Mouse (Mus musculus): ENCODE data around the gene Wfdc15a. TPM values are rescaled to one million over a fixed set of nuclear protein-coding genes. Genes with fewer than 3 reads are reported as not detected.

Wfdc15a gene
- total RNA-seq, 2 experiments from 2014 or later = not detected

- intact Hi-C loops (cut with DNase I) = loop anchor here (2.0 kb wide), 1 partner anchor 75 kb away; no protein-coding TSS in a partner anchor
- peak; percentile 40 to 55 for DNase-seq
Measured at GRCm38 (mm10) chr2:164180124-164180523, 19.8 kb downstream of the Wfdc15a start.

GRCm38 (mm10) chr2:164177831-164178230, 22.1 kb downstream of the Wfdc15a start:
- intact Hi-C loops (cut with DNase I) = loop anchor here (5.0 kb wide), 1 partner anchor 46 kb away; no protein-coding TSS in a partner anchor
- no peak for DNase-seq

- intact Hi-C loops (cut with DNase I) = loop anchor here (5.0 kb wide), 1 partner anchor 44 kb away; no protein-coding TSS in a partner anchor
- DNase-seq = no peak
Measured at GRCm38 (mm10) chr2:164175850-164176249, 24.1 kb downstream of the Wfdc15a start.

- intact Hi-C loops (cut with DNase I) = loop anchor here (5.0 kb wide), 1 partner anchor 43 kb away; no protein-coding TSS in a partner anchor
- no peak for DNase-seq
Measured at GRCm38 (mm10) chr2:164174649-164175395, 25.1 kb downstream of the Wfdc15a start.

GRCm38 (mm10) chr2:164173394-164173793, 26.5 kb downstream of the Wfdc15a start:
- intact Hi-C loops (cut with DNase I) = no loop called here

GRCm38 (mm10) chr2:164170902-164171301, 29.0 kb downstream of the Wfdc15a start, which contains the start of gene Kcns1:
Gene Kcns1 (minus strand): TSS chr2:164171113.
- intact Hi-C loops (cut with DNase I) = no loop called here
- DNase-seq = no peak

More at GRCm38 (mm10) chr2:164173394-164173793, 26.5 kb downstream of the Wfdc15a start:
- DNase-seq = no peak

- intact Hi-C loops (cut with DNase I) = no loop called here
- DNase-seq = no peak
Measured at GRCm38 (mm10) chr2:164170326-164170725, 29.6 kb downstream of the Wfdc15a start.

GRCm38 (mm10) chr2:164168571-164168946, 31.4 kb downstream of the Wfdc15a start:
- DNase-seq = no peak
- intact Hi-C loops (cut with DNase I) = no loop called here

- DNase-seq = no peak
- intact Hi-C loops (cut with DNase I) = no loop called here
Measured at GRCm38 (mm10) chr2:164167752-164168570, 32.0 kb downstream of the Wfdc15a start.

GRCm38 (mm10) chr2:164164941-164165340, 35.0 kb downstream of the Wfdc15a start:
- DNase-seq = no peak

GRCm38 (mm10) chr2:164161515-164162055, 38.3 kb downstream of the Wfdc15a start:
- intact Hi-C loops (cut with DNase I) = no loop called here
- DNase-seq = no peak

More at GRCm38 (mm10) chr2:164164941-164165340, 35.0 kb downstream of the Wfdc15a start:
- intact Hi-C loops (cut with DNase I) = no loop called here

- intact Hi-C loops (cut with DNase I) = no loop called here
- no peak for DNase-seq
Measured at GRCm38 (mm10) chr2:164158838-164159237, 41.1 kb downstream of the Wfdc15a start.

- no peak for DNase-seq
- intact Hi-C loops (cut with DNase I) = no loop called here
Measured at GRCm38 (mm10) chr2:164156158-164156557, 43.8 kb downstream of the Wfdc15a start.

- DNase-seq = no peak
- intact Hi-C loops (cut with DNase I) = no loop called here
Measured at GRCm38 (mm10) chr2:164154007-164154406, 45.9 kb downstream of the Wfdc15a start.

- intact Hi-C loops (cut with DNase I) = no loop called here
- DNase-seq = no peak
Measured at GRCm38 (mm10) chr2:164152341-164152740, 47.6 kb downstream of the Wfdc15a start.

GRCm38 (mm10) chr2:164150086-164150760, 49.7 kb downstream of the Wfdc15a start:
- DNase-seq = no peak
- intact Hi-C loops (cut with DNase I) = no loop called here

All from heart, postnatal 14 days (tissue).